Mouse (Mus musculus) E14TG2a.4 (cell line): ENCODE measurements around the gene Tcf25.

Source experiments
- CTCF ChIP-seq: conservative IDR thresholded peaks from 2 replicates; pipeline ENCODE4 v1.5.1; 2014; ENCODE audit warnings: low read length
- POU5F1 ChIP-seq: IDR thresholded peaks from 2 replicates; pipeline ENCODE4 v1.6.1; 2014; ENCODE audit warnings: low read length, borderline replicate concordance

GRCm38 (mm10) chr8:123331810-123332209, 41.7 kb upstream of the Tcf25 start:
- TF ChIP-seq CTCF (no peak), POU5F1 (no peak)
